Mouse (Mus musculus): Measurements from ENCODE around the gene C2cd5.
A peak's percentile ranks its signal among the peaks of the same experiment; 100 is the strongest.
"Not testable (repeated sequence)": the region's sequence is repeated elsewhere in the genome, so short reads cannot be mapped to it uniquely, and the experiment has no call there.

The C2cd5 gene

GRCm38 (mm10) chr6:143099681-143100382 is at the start of gene C2cd5:
C2cd5 (minus strand) TSS chr6:143100141.
- peak; percentile 98 for DNase-seq (ENCODE audit: extremely low spot score, low spot score)

- no peak for DNase-seq (ENCODE audit: extremely low spot score, low spot score)
Observed at GRCm38 (mm10) chr6:143148868-143149267, 48.9 kb upstream of the C2cd5 start.

GRCm38 (mm10) chr6:143146756-143147155 is 46.8 kb upstream of the C2cd5 start:
- DNase-seq (ENCODE audit: extremely low spot score, low spot score) = no peak

GRCm38 (mm10) chr6:143145051-143145450 is 45.1 kb upstream of the C2cd5 start:
- no peak for DNase-seq (ENCODE audit: extremely low spot score, low spot score)

GRCm38 (mm10) chr6:143144556-143144955 is 44.6 kb upstream of the C2cd5 start:
- no peak for DNase-seq (ENCODE audit: extremely low spot score, low spot score)

GRCm38 (mm10) chr6:143143775-143144273 is 43.9 kb upstream of the C2cd5 start:
- peak; percentile 36 for DNase-seq (ENCODE audit: extremely low spot score, low spot score)

- no peak for DNase-seq (ENCODE audit: extremely low spot score, low spot score)
Observed at GRCm38 (mm10) chr6:143143321-143143720, 43.4 kb upstream of the C2cd5 start.

- DNase-seq (ENCODE audit: extremely low spot score, low spot score) = no peak
Observed at GRCm38 (mm10) chr6:143142861-143143260, 42.9 kb upstream of the C2cd5 start.

GRCm38 (mm10) chr6:143141624-143142592 is 42.0 kb upstream of the C2cd5 start:
- not testable (repeated sequence) for DNase-seq (ENCODE audit: extremely low spot score, low spot score)

- no peak for DNase-seq (ENCODE audit: extremely low spot score, low spot score)
Observed at GRCm38 (mm10) chr6:143140884-143141283, 40.9 kb upstream of the C2cd5 start.

GRCm38 (mm10) chr6:143139417-143139816 is 39.5 kb upstream of the C2cd5 start:
- no peak for DNase-seq (ENCODE audit: extremely low spot score, low spot score)

- no peak for DNase-seq (ENCODE audit: extremely low spot score, low spot score)
Observed at GRCm38 (mm10) chr6:143137341-143137740, 37.4 kb upstream of the C2cd5 start.

- no peak for DNase-seq (ENCODE audit: extremely low spot score, low spot score)
Observed at GRCm38 (mm10) chr6:143136688-143137087, 36.7 kb upstream of the C2cd5 start.

- no peak for DNase-seq (ENCODE audit: extremely low spot score, low spot score)
Observed at GRCm38 (mm10) chr6:143135097-143135496, 35.2 kb upstream of the C2cd5 start.

- DNase-seq (ENCODE audit: extremely low spot score, low spot score) = no peak
Observed at GRCm38 (mm10) chr6:143133150-143133549, 33.2 kb upstream of the C2cd5 start.

GRCm38 (mm10) chr6:143131895-143132652 is 32.1 kb upstream of the C2cd5 start:
- DNase-seq (ENCODE audit: extremely low spot score, low spot score) = no peak

- no peak for DNase-seq (ENCODE audit: extremely low spot score, low spot score)
Observed at GRCm38 (mm10) chr6:143130411-143130810, 30.5 kb upstream of the C2cd5 start.

- DNase-seq (ENCODE audit: extremely low spot score, low spot score) = no peak
Observed at GRCm38 (mm10) chr6:143129952-143130351, 30.0 kb upstream of the C2cd5 start.

GRCm38 (mm10) chr6:143129466-143129865 is 29.5 kb upstream of the C2cd5 start:
- DNase-seq (ENCODE audit: extremely low spot score, low spot score) = no peak

GRCm38 (mm10) chr6:143125721-143126120 is 25.8 kb upstream of the C2cd5 start:
- DNase-seq (ENCODE audit: extremely low spot score, low spot score) = no peak

- DNase-seq (ENCODE audit: extremely low spot score, low spot score) = no peak
Observed at GRCm38 (mm10) chr6:143119325-143119724, 19.4 kb upstream of the C2cd5 start.

Measured in neural tube, embryonic 10.5 days (tissue).